Mouse (Mus musculus) kidney, adult 9 months (tissue): ENCODE data around the gene Tmtc1.

Experiments
- DNase-seq: peaks from one replicate; pipeline ENCODE4 v3.0.0; 2022

The Tmtc1 gene

GRCm38 (mm10) chr6:148416597-148416996 is 27.6 kb downstream of the Tmtc1 start:
- no peak for DNase-seq

GRCm38 (mm10) chr6:148413638-148414037 is 30.6 kb downstream of the Tmtc1 start:
- DNase-seq: no peak

GRCm38 (mm10) chr6:148406792-148407490 is 37.2 kb downstream of the Tmtc1 start:
- DNase-seq: no peak

GRCm38 (mm10) chr6:148405599-148405998 is 38.6 kb downstream of the Tmtc1 start:
- DNase-seq: no peak

GRCm38 (mm10) chr6:148404500-148404899 is 39.7 kb downstream of the Tmtc1 start:
- DNase-seq: peak; percentile 66

GRCm38 (mm10) chr6:148403761-148404160 is 40.4 kb downstream of the Tmtc1 start:
- DNase-seq: no peak

- DNase-seq: peak; percentile 28
These were observed 43.2 kb downstream of the Tmtc1 start for GRCm38 (mm10) chr6:148401031-148401430.

GRCm38 (mm10) chr6:148399541-148399940 is 44.6 kb downstream of the Tmtc1 start:
- DNase-seq: no peak

GRCm38 (mm10) chr6:148398888-148399287 is 45.3 kb downstream of the Tmtc1 start:
- DNase-seq: no peak

GRCm38 (mm10) chr6:148397270-148397669 is 46.9 kb downstream of the Tmtc1 start:
- no peak for DNase-seq

- DNase-seq: no peak
These were observed 48.9 kb downstream of the Tmtc1 start for GRCm38 (mm10) chr6:148395272-148395671.

- DNase-seq: no peak
These were observed 49.9 kb downstream of the Tmtc1 start for GRCm38 (mm10) chr6:148394294-148394693.

GRCm38 (mm10) chr6:148392147-148392546 is 52.0 kb downstream of the Tmtc1 start:
- no peak for DNase-seq

GRCm38 (mm10) chr6:148391286-148391685 is 52.9 kb downstream of the Tmtc1 start:
- peak; percentile 44 for DNase-seq

GRCm38 (mm10) chr6:148390630-148391276 is 53.4 kb downstream of the Tmtc1 start:
- peak; percentile 64 for DNase-seq

- DNase-seq: no peak
These were observed 56.2 kb downstream of the Tmtc1 start for GRCm38 (mm10) chr6:148387990-148388389.

- DNase-seq: peak; percentile 69
These were observed 59.9 kb downstream of the Tmtc1 start for GRCm38 (mm10) chr6:148384111-148384895.

GRCm38 (mm10) chr6:148381163-148381782 is 62.9 kb downstream of the Tmtc1 start:
- no peak for DNase-seq

GRCm38 (mm10) chr6:148375618-148376209 is 68.5 kb downstream of the Tmtc1 start:
- DNase-seq: no peak

- no peak for DNase-seq
These were observed 69.2 kb downstream of the Tmtc1 start for GRCm38 (mm10) chr6:148375015-148375414.

GRCm38 (mm10) chr6:148373444-148373843 is 70.7 kb downstream of the Tmtc1 start:
- no peak for DNase-seq

- no peak for DNase-seq
These were observed 73.0 kb downstream of the Tmtc1 start for GRCm38 (mm10) chr6:148371223-148371622.

GRCm38 (mm10) chr6:148367094-148367539 is 77.1 kb downstream of the Tmtc1 start:
- no peak for DNase-seq
